Mouse (Mus musculus) C2C12 (cell line): ENCODE data around the gene Nrm. TPM values are rescaled to one million over a fixed set of nuclear protein-coding genes. Genes with fewer than 3 reads are reported as not detected.
"Not testable (repeated sequence)": the region's sequence is repeated elsewhere in the genome, so short reads cannot be mapped to it uniquely, and the experiment has no call there.

Source experiments
- H3K27me3 ChIP-seq: one replicate; pipeline ENCODE4 v1.6.1; 2011; ENCODE audit not compliant: control insufficient read depth, insufficient read depth, insufficient read length
- H3K36me3 ChIP-seq: one replicate; pipeline ENCODE4 v1.6.1; 2011; ENCODE audit not compliant: control insufficient read depth, insufficient read depth
- H3K4me3 ChIP-seq: one replicate; pipeline ENCODE4 v1.5.1; 2011; ENCODE audit warnings: mild to moderate bottlenecking, control low read depth; ENCODE audit not compliant: poor library complexity, insufficient read depth, severe bottlenecking
- H3K79me2 ChIP-seq: one replicate; pipeline ENCODE4 v1.6.1; 2011; ENCODE audit not compliant: control insufficient read depth, insufficient read depth
- H3K79me3 ChIP-seq: one replicate; pipeline ENCODE4 v1.6.1; 2011; ENCODE audit warnings: low read depth, control low read depth
- H3ac ChIP-seq: one replicate; pipeline ENCODE3; 2011; ENCODE audit warnings: low read depth; ENCODE audit not compliant: control insufficient read depth, insufficient read length
- CEBPB ChIP-seq: IDR thresholded peaks from one replicate; pipeline ENCODE4 v1.6.1; 2011; ENCODE audit warnings: low read depth, mild to moderate bottlenecking, control low read depth, moderate library complexity
- CTCF ChIP-seq: IDR thresholded peaks from one replicate; pipeline ENCODE4 v1.5.1; 2011; ENCODE audit not compliant: control insufficient read depth, insufficient read depth, insufficient read length
- FOSL1 ChIP-seq: IDR thresholded peaks from one replicate; pipeline ENCODE4 v1.8.0; 2011; ENCODE audit warnings: mild to moderate bottlenecking, low read length; ENCODE audit not compliant: poor library complexity, insufficient read depth, severe bottlenecking
- MAX ChIP-seq: IDR thresholded peaks from one replicate; pipeline ENCODE4 v1.6.1; 2011; ENCODE audit warnings: mild to moderate bottlenecking, control low read depth
- MYOD1 ChIP-seq: IDR thresholded peaks from one replicate; pipeline ENCODE4 v1.6.1; 2011; ENCODE audit warnings: low read depth; ENCODE audit not compliant: control insufficient read depth, insufficient read length
- MYOG ChIP-seq: IDR thresholded peaks from one replicate; pipeline ENCODE4 v1.6.1; 2011; ENCODE audit not compliant: control insufficient read depth, insufficient read length; ENCODE audit errors: extremely low read depth
- USF1 ChIP-seq: IDR thresholded peaks from one replicate; pipeline ENCODE4 v1.6.1; 2011; ENCODE audit warnings: low read depth, mild to moderate bottlenecking, control low read depth, moderate library complexity
- polyA plus RNA-seq: library from polyadenylated mRNA; unstranded; fragments of >200 nt; fragmentation: generic; extraction: Trizol; gene quantifications from one replicate; pipeline ENCODE4 v1.2.1, GENCODE M21; 2012; ENCODE audit warnings: missing spikeins

The Nrm gene
- polyA plus RNA-seq, 1 experiment = 25.5 TPM

DNA sequence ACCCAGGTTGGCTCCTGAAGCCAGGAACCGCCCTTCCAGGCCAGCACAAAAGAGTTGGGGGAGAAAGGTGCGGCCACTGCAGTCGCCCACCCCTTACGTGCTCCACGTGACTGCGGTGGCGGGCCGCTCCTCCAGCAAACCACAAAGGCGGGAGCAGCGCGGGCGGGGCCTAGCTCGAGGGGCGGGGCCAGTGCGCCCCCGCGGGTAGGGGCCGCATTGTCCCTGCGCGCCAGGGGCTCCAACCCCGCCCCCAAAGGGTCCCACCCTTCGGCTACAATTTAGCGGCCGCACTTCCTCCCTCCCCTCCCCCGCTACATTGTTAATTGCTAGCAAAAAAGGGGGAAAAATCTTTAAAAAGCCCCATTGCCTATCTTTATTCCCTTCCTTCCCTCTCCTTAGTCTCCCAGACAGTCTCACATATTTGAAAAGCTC is 24.1 kb upstream of the Nrm start:
- Histone ChIP-seq H3K27me3 (no peaks in the 10 kb centered on the region), H3ac (peak overlapping the region; percentile 95), H3K36me3 (peaks cover 36% of the 10 kb centered on the region), H3K79me3 (peaks cover 44% of the 10 kb centered on the region), H3K4me3 (peak overlapping the region; percentile 94), H3K79me2 (peaks cover 62% of the 10 kb centered on the region)
- TF ChIP-seq USF1 (peak; percentile 89), MYOD1 (no peak), CEBPB (no peak), MYOG (no peak), MAX (peak; percentile 87), FOSL1 (no peak), CTCF (no peak)

- Histone ChIP-seq H3K79me3 (peaks cover 46% of the 10 kb centered on the region), H3K4me3 (peak overlapping the region; percentile 94), H3K79me2 (peaks cover 66% of the 10 kb centered on the region), H3K27me3 (no peaks in the 10 kb centered on the region), H3ac (peak overlapping the region; percentile 83), H3K36me3 (peaks cover 36% of the 10 kb centered on the region)
- TF ChIP-seq CTCF = no peak
- no peak for TF ChIP-seq USF1
- TF ChIP-seq MYOG = no peak
- no peak for TF ChIP-seq CEBPB
- no peak for TF ChIP-seq MAX
- no peak for TF ChIP-seq FOSL1
These were observed 23.6 kb upstream of the Nrm start for GRCm38 (mm10) chr17:35837487-35837886.

DNA sequence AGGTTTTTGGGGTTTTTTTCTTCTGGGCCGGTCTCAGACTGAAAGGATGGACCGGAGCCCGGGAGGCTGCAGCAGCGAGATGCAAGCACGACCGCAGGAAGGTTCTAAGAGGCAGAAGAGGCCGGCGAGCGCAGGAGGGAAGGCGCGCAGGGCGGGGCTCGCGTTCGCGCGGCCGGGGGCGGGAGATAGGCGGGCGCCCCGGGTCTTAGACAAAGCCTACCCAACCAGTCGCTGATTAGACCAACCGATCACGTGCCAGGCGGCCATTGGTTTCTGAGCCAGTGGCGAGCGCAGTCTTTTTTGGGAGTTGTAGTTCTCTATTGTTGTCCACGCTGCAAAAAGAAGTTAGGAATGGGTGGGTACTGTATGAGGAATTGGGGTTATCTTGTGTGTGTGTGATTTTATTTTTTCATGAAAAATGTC is 23.0 kb upstream of the Nrm start, which contains the start of gene Tubb5:
Gene Tubb5, minus strand, starts transcription at position 185 of the 423 bp plus-strand sequence.
- Histone ChIP-seq H3K27me3 (no peaks in the 10 kb centered on the region), H3K79me3 (peaks cover 48% of the 10 kb centered on the region), H3K4me3 (peak within 1 kb of the TSS; percentile 94), H3ac (peak within 1 kb of the TSS; percentile 83), H3K79me2 (peaks cover 73% of the 10 kb centered on the region), H3K36me3 (peaks cover 36% of the 10 kb centered on the region)
- TF ChIP-seq FOSL1 (no peak), USF1 (peak; percentile 96), MYOG (no peak), MAX (peak; percentile 51)

DNA sequence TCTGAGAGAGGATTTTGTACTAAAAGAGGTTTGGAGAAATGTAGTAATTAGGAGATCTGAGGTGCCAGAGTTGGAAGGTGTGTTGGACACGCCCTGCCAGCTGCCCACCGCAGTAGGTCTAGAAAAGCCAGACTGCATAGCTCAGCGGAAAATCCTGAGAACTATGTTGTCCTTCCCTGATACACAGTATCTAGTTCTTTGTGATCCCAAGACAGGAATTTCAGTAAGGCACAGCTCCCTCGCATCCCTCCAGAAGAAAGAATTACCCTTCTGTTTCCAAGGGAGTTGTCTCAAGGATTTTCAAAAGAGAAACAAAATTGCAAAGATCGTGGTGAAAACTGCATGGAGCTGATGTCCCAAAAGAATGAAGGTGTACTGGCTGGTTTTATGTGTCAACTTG is 22.5 kb upstream of the Nrm start:
- TF ChIP-seq MYOD1 = no peak
- TF ChIP-seq USF1 = no peak
- no peak for TF ChIP-seq MAX
- TF ChIP-seq CEBPB = no peak
- no peak for TF ChIP-seq MYOG
- no peak for TF ChIP-seq CTCF
- no peak for TF ChIP-seq FOSL1
- peaks cover 71% of the 10 kb centered on the region for H3K79me2 ChIP-seq
- no peaks in the 10 kb centered on the region for H3K27me3 ChIP-seq
- H3K4me3 ChIP-seq = peak overlapping the region; percentile 28
- H3K36me3 ChIP-seq = peaks cover 33% of the 10 kb centered on the region
- peak overlapping the region; percentile 55 for H3ac ChIP-seq
- H3K79me3 ChIP-seq = peaks cover 48% of the 10 kb centered on the region

DNA sequence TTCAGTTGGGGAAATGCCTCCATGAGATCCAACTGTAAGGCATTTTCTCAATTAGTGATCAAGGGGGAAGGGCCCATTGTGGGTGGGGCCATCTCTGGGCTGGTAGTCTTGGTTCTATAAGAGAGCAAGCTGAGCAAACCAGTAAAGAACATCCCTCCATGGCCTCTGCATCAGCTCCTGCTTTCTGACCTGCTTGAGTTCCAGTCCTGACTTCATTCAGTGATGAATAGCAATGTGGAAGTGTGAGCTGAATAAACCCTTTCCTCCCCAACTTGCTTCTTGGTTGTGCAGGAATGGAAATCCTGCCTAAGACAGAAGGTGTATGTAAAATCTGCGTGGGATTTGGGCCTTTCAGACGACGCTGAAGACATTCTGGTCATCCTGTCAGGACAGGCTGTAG is 22.1 kb upstream of the Nrm start:
- not testable (repeated sequence) for H3K27me3 ChIP-seq
- Histone ChIP-seq H3K79me3 (peaks cover 44% of the 10 kb centered on the region), H3K4me3 (peak overlapping the region; percentile 28), H3ac (peak overlapping the region; percentile 32), H3K36me3 (peaks cover 29% of the 10 kb centered on the region), H3K79me2 (peaks cover 67% of the 10 kb centered on the region)

GRCm38 (mm10) chr17:35840561-35840960 is 20.6 kb upstream of the Nrm start:
- H3K27me3 ChIP-seq = no peaks in the 10 kb centered on the region
- peaks cover 51% of the 10 kb centered on the region for H3K79me2 ChIP-seq
- H3ac ChIP-seq = no peak overlapping the region
- H3K79me3 ChIP-seq = peaks cover 30% of the 10 kb centered on the region
- no peak overlapping the region for H3K4me3 ChIP-seq
- H3K36me3 ChIP-seq = peaks cover 19% of the 10 kb centered on the region
- TF ChIP-seq FOSL1 = no peak
- TF ChIP-seq MYOD1 = no peak
- no peak for TF ChIP-seq CTCF
- TF ChIP-seq USF1 = no peak
- TF ChIP-seq CEBPB = no peak
- TF ChIP-seq MYOG = no peak
- no peak for TF ChIP-seq MAX
